Mouse (Mus musculus): Measurements from ENCODE around the gene Foxd2.

DNA sequence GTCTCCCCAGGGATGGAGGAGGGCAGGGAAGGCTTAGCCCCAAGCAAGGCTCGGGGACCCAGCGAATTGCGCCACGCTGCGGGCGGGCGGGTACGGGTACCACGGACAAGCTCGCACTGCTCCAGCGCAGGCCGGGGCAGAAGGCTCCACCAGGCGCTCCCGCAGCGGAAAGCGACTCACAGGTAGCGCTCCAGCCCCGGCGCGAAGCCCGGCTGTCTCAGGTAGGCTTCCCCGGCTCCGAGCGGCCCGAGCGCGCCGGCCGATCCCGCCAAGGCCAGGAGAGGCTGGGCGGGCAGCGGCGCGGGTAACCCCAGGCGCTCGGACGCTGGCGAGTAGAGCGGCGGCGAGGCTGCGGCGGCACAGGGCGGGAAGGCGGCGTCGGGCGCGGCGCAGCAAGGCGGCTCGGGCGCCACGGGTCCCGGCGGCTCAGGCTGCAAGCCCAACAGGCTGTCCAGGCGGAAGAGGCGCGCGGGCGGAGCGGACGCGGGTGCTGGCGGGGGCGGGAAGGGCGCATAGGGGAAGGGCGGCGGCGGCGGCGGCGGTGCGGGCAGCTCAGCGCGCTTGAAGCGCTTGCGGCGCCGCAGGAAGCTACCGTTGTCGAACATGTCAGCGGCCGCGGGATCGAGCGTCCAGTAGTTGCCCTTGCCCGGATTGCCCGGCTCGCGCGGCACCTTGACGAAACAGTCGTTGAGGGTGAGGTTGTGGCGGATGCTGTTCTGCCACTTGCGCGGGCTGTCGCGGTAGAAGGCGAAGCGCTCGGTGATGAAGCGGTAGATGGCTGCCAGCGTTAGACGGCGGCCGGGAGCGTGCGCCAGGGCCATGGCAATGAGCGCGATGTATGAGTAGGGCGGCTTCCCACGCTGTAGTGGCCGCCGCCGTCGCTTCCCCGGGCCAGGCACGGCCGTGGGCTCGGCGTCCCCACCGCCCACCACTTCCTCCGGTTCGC is 16.6 kb upstream of the Foxd2 start:
- TF ChIP-seq EP300 (IDR thresholded peaks at IDR 0.05; ENCODE audit: low read depth) (no peak), CTCF (IDR thresholded peaks at IDR 0.05; ENCODE audit: low read depth) (no peak)

Data from liver, embryonic 14.5 days (tissue).